Mouse (Mus musculus) retina, adult 2 months (tissue): ENCODE measurements around the gene Tas1r1.

Experiments used
- DNase-seq: peaks from one replicate; pipeline ENCODE4 v3.0.0-alpha.2; 2012; ENCODE audit warnings: low read depth, low spot score

Tas1r1 gene

DNA sequence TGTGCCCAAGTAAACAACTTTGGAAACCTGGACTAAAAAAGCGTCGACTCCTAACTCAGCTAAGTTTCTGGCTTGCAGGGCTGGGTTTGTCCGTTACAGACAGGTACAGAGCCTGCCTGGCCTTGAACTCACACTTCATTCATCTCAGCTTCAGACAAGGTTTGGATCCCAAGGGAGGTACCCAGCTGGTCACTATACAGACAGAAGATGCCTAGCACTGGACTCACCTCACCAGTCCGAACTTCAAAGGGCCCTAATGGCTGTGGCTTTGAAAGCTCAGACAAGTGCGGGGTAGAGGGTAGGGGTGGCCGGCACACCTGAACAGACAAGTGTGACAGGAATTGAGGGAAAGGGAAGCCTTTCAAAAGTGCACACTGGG is 49.3 kb downstream of the Tas1r1 start:
- no peak for DNase-seq

GRCm38 (mm10) chr4:151988342-151989109 is 49.8 kb downstream of the Tas1r1 start, which contains the start of gene Thap3:
Thap3 (minus strand) TSS chr4:151988997.
- peak; percentile 49 for DNase-seq

GRCm38 (mm10) chr4:151988014-151988341 is 50.4 kb downstream of the Tas1r1 start:
- DNase-seq: no peak

- no peak for DNase-seq
Measured at GRCm38 (mm10) chr4:151986650-151987049, 51.7 kb downstream of the Tas1r1 start.

- DNase-seq: no peak
Measured at GRCm38 (mm10) chr4:151985886-151986285, 52.5 kb downstream of the Tas1r1 start.

GRCm38 (mm10) chr4:151983560-151983959 is 54.8 kb downstream of the Tas1r1 start:
- DNase-seq: no peak

- DNase-seq: no peak
Measured at GRCm38 (mm10) chr4:151983043-151983442, 55.3 kb downstream of the Tas1r1 start.

- DNase-seq: no peak
Measured at GRCm38 (mm10) chr4:151981363-151981762, 57.0 kb downstream of the Tas1r1 start.

- DNase-seq: no peak
Measured at GRCm38 (mm10) chr4:151980699-151981098, 57.7 kb downstream of the Tas1r1 start.
